Mouse (Mus musculus) midbrain, embryonic 14.5 days (tissue): ENCODE measurements around the gene Coq6. TPM values are rescaled to one million over a fixed set of nuclear protein-coding genes. Genes with fewer than 3 reads are reported as not detected.
A peak's percentile ranks its signal among the peaks of the same experiment; 100 is the strongest.

Source experiments
- ATAC-seq: fragments of 200-750 bp; cut with Nextera tagmentation; 2 replicates; pipeline ENCODE4 v1.8.0; 2017; ENCODE audit warnings: moderate number of reproducible peaks, moderate library complexity; ENCODE audit not compliant: low FRiP score, low TSS enrichment
- DNase-seq: peaks from one replicate; pipeline ENCODE4 v3.0.0-alpha.2; 2015
- H3K27ac ChIP-seq: fragments of 300-500 bp; sonication (generic); replicated peaks from 2 replicates; pipeline ENCODE4 v1.5.1; 2014; ENCODE audit warnings: mild to moderate bottlenecking, low read depth, low read length, moderate library complexity
- H3K27me3 ChIP-seq: fragments of 300-500 bp; sonication (generic); 2 replicates; pipeline ENCODE4 v1.6.1; 2014; ENCODE audit warnings: low read length, control low read depth, mixed read lengths; ENCODE audit not compliant: control insufficient read depth, insufficient read depth
- H3K36me3 ChIP-seq: fragments of 300-500 bp; sonication (generic); 2 replicates; pipeline ENCODE4 v1.6.1; 2014; ENCODE audit warnings: low read length, control low read depth; ENCODE audit not compliant: control insufficient read depth, insufficient read depth
- H3K4me1 ChIP-seq: fragments of 300-500 bp; sonication (generic); 2 replicates; pipeline ENCODE4 v1.6.1; 2014; ENCODE audit warnings: mild to moderate bottlenecking, antibody characterized with exemption, low read length, control low read depth; ENCODE audit not compliant: control insufficient read depth, insufficient read depth
- H3K4me2 ChIP-seq: fragments of 300-500 bp; sonication (generic); 2 replicates; pipeline ENCODE4 v1.6.1; 2014; ENCODE audit warnings: mild to moderate bottlenecking, low read length, moderate library complexity
- H3K4me3 ChIP-seq: fragments of 300-500 bp; sonication (generic); replicated peaks from 2 replicates; pipeline ENCODE4 v1.5.1; 2014; ENCODE audit warnings: low read depth, low read length
- H3K9ac ChIP-seq: fragments of 300-500 bp; sonication (generic); replicated peaks from 2 replicates; pipeline ENCODE4 v1.6.1; 2014; ENCODE audit warnings: mild to moderate bottlenecking, low read length, moderate library complexity
- H3K9me3 ChIP-seq: fragments of 300-500 bp; sonication (generic); 2 replicates; pipeline ENCODE4 v1.6.1; 2016; ENCODE audit warnings: low read length, control low read depth, mixed read lengths; ENCODE audit not compliant: control insufficient read depth
- WGBS: fragments of 180-500 bp; shearing (Covaris S2); extraction: QIAGEN DNeasy Blood & Tissue Kit; methylation state at CpG from one replicate; pipeline ENCODE4 v1.1.7; 2014; 5-methylcytosine and 5-hydroxymethylcytosine counted together
- polyA plus RNA-seq: library from polyadenylated mRNA; unstranded; fragments of >200 nt; fragmentation: Nextera tagmentation; extraction: Ambion mirVana; gene quantifications from 2 replicates; pipeline ENCODE4 v1.2.1, GENCODE M21; 2014

The Coq6 gene
- polyA plus RNA-seq, 1 experiment from 2014 or later, result 46.9 TPM

- H3K9ac ChIP-seq, result peak overlapping the region; percentile 65
- H3K9me3 ChIP-seq, result no peaks in the 10 kb centered on the region
- peak overlapping the region; percentile 81 for H3K27ac ChIP-seq
- ATAC-seq, result no peak
- no peaks in the 10 kb centered on the region for H3K4me1 ChIP-seq
- H3K4me3 ChIP-seq, result peak overlapping the region; percentile 57
- DNase-seq, result no peak
- H3K27me3 ChIP-seq, result no peaks in the 10 kb centered on the region
- no peaks in the 10 kb centered on the region for H3K36me3 ChIP-seq
- 35% methylated on average over 18 of the region's 18 CpGs for WGBS
- peak overlapping the region; percentile 72 for H3K4me2 ChIP-seq
These were observed 56.1 kb downstream of the Coq6 start for GRCm38 (mm10) chr12:84417605-84417922.

Other genes with a start within 250 kb of the Coq6 start
- gene Dnal1, start 247.3 kb upstream of the Coq6 start, polyA plus RNA-seq, result 7.0 and 7.8 TPM in 2 replicates
- gene Pnma1, start 213.2 kb upstream of the Coq6 start, polyA plus RNA-seq, result 5.4 and 6.2 TPM in 2 replicates
- gene Elmsan1, start 142.8 kb upstream of the Coq6 start, polyA plus RNA-seq, result 2.7 and 4.3 TPM in 2 replicates
- 14.0 and 14.4 TPM in 2 replicates for gene Ptgr2, start 76.4 kb upstream of the Coq6 start, polyA plus RNA-seq
- gene Zfp410, start 44.8 kb upstream of the Coq6 start, polyA plus RNA-seq, result 62.9 and 79.8 TPM in 2 replicates
- gene Fam161b, start 176 bp downstream of the Coq6 start, polyA plus RNA-seq, result 15.9 TPM in 2 replicates
- 6.4 and 12.1 TPM in 2 replicates for gene Entpd5, start 47.4 kb downstream of the Coq6 start, polyA plus RNA-seq
- 2.8 and 3.4 TPM in 2 replicates for gene Bbof1, start 47.4 kb downstream of the Coq6 start, polyA plus RNA-seq
- gene Rnf113a2, start 55.5 kb downstream of the Coq6 start, polyA plus RNA-seq, result 21.8 and 22.6 TPM in 2 replicates
- 29.6 and 39.4 TPM in 2 replicates for gene Aldh6a1, start 89.3 kb downstream of the Coq6 start, polyA plus RNA-seq
- gene Lin52, start 89.8 kb downstream of the Coq6 start, polyA plus RNA-seq, result 37.1 and 41.5 TPM in 2 replicates
- gene Vsx2, start 208.1 kb downstream of the Coq6 start, polyA plus RNA-seq, result 2.7 and 4.0 TPM in 2 replicates